Mouse (Mus musculus) cortical plate, adult 2 months (tissue): Measurements from ENCODE around the gene Dlg2.

Experiments used
- CTCF ChIP-seq: fragments of 200-500 bp; IDR thresholded peaks from 2 replicates; pipeline ENCODE4 v1.5.1; 2011; ENCODE audit warnings: mild to moderate bottlenecking, control low read depth, low read length; ENCODE audit not compliant: insufficient read depth; ENCODE audit errors: extremely low read depth
- POLR2A ChIP-seq: fragments of 200-500 bp; IDR thresholded peaks from 2 replicates; pipeline ENCODE4 v1.6.1; 2011; ENCODE audit warnings: mild to moderate bottlenecking, low read length, control low read depth; ENCODE audit not compliant: insufficient read depth; ENCODE audit errors: extremely low read depth

DNA sequence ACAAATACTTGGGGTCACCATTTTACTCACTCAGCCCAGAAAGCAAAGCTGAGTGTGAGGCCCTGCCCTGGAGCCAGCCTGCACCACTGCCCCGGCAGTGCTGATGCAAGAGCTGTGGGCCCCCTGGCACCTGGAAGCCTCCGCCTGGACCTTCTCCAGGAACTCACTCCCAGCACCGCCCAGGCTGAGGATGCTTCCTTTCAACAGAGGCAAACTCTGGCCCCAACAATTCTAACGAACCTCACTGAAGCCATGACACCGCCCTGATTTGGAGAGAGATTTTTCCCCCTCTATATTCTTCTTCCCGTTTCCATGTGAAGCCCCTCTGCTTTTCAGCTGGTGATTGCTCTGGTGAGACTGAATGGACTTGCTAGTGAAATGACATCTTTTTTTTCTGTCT is 1971.5 kb downstream of the Dlg2 start:
- no peak for TF ChIP-seq POLR2A
- no peak for TF ChIP-seq CTCF
